Mouse (Mus musculus): Measurements from ENCODE around the gene Mboat7.

GRCm38 (mm10) chr7:3656966-3657365 is 36.4 kb downstream of the Mboat7 start:
- TF ChIP-seq ZNF384 (IDR thresholded peaks at IDR 0.05; ENCODE audit: low read depth, low read length) (no peak), CHD2 (IDR thresholded peaks at IDR 0.05; ENCODE audit: low read depth, low read length) (no peak), HCFC1 (IDR thresholded peaks at IDR 0.05; ENCODE audit: borderline replicate concordance, insufficient read depth, low read length) (no peak), ZC3H11A (IDR thresholded peaks at IDR 0.05; ENCODE audit: borderline replicate concordance, low read depth, low read length) (no peak), MAFK (IDR thresholded peaks at IDR 0.05; ENCODE audit: insufficient read depth, low read depth, low read length) (no peak)
